Mouse (Mus musculus) MEL (cell line): Measurements from ENCODE around the gene Acad12. TPM values are rescaled to one million over a fixed set of nuclear protein-coding genes. Genes with fewer than 3 reads are reported as not detected.

Experiments used
- DNase-seq: peaks from one replicate; pipeline ENCODE4 v3.0.0; 2011; ENCODE audit warnings: low read depth, low spot score
- H3K27ac ChIP-seq: 2 replicates; pipeline ENCODE4 v1.5.1; 2012; ENCODE audit warnings: low read depth, mild to moderate bottlenecking, control low read depth, low read length, moderate library complexity; ENCODE audit not compliant: control insufficient read depth
- H3K27me3 ChIP-seq, 2 experiments: fragments of 150-350 bp in 1 of 2; sonication (generic) in 1 of 2; 2 replicates each; pipeline ENCODE4 v1.6.1; 2012; ENCODE audit warnings: low read length in 2 of 2, mild to moderate bottlenecking in 2 of 2, improper control_type of control experiment in 1 of 2, moderate library complexity in 1 of 2; ENCODE audit not compliant: insufficient read depth in 2 of 2, control insufficient read depth in 1 of 2
- H3K36me3 ChIP-seq, 2 experiments: 2 replicates each; pipeline ENCODE4 v1.6.1; 2012 to 2014; ENCODE audit warnings: low read length in 2 of 2, improper control_type of control experiment in 1 of 2, inconsistent platforms in 1 of 2, mild to moderate bottlenecking in 1 of 2; ENCODE audit not compliant: insufficient read depth in 2 of 2, control insufficient read depth in 1 of 2
- H3K4me1 ChIP-seq, 2 experiments: fragments of 150-350 bp in 1 of 2; sonication (generic) in 1 of 2; 2 replicates each; pipeline ENCODE4 v1.6.1; 2012; ENCODE audit warnings: low read length in 2 of 2, improper control_type of control experiment in 1 of 2, mild to moderate bottlenecking in 1 of 2; ENCODE audit not compliant: insufficient read depth in 2 of 2, control insufficient read depth in 1 of 2
- H3K4me3 ChIP-seq, 2 experiments: fragments of 150-350 bp in 1 of 2; sonication (generic) in 1 of 2; 2 replicates each; pipeline ENCODE4 v1.5.1; 2012; ENCODE audit warnings: low read depth in 2 of 2, low read length in 2 of 2, mild to moderate bottlenecking in 2 of 2, moderate library complexity in 2 of 2, control low read depth in 1 of 2, improper control_type of control experiment in 1 of 2; ENCODE audit not compliant: control insufficient read depth in 1 of 2, insufficient read depth in 1 of 2
- H3K79me2 ChIP-seq: 2 replicates; pipeline ENCODE4 v1.6.1; 2012; ENCODE audit warnings: mild to moderate bottlenecking, low read length, moderate library complexity; ENCODE audit not compliant: control insufficient read depth, poor library complexity, insufficient read depth
- H3K9ac ChIP-seq: 2 replicates; pipeline ENCODE4 v1.6.1; 2012; ENCODE audit warnings: low read depth, mild to moderate bottlenecking, control low read depth, low read length, moderate library complexity; ENCODE audit not compliant: control insufficient read depth, poor library complexity, severe bottlenecking
- H3K9me3 ChIP-seq: fragments of 150-350 bp; sonication (generic); replicated peaks from 2 replicates; pipeline ENCODE4 v1.6.1; 2012; ENCODE audit warnings: mild to moderate bottlenecking, low read length, improper control_type of control experiment, moderate library complexity; ENCODE audit not compliant: insufficient read depth
- BHLHE40 ChIP-seq: IDR thresholded peaks from 2 replicates; pipeline ENCODE4 v1.6.1; 2012; ENCODE audit warnings: low read depth, mild to moderate bottlenecking, inconsistent platforms, low read length, improper control_type of control experiment, borderline replicate concordance
- CHD2 ChIP-seq: IDR thresholded peaks from 2 replicates; pipeline ENCODE4 v1.6.1; 2011; ENCODE audit warnings: low read length, improper control_type of control experiment
- CTCF ChIP-seq, 3 experiments: IDR thresholded peaks in 2 of 3; conservative IDR thresholded peaks in 1 of 3; 2 replicates each; pipeline ENCODE4 v1.5.1; 2011 to 2012; ENCODE audit warnings: low read length in 3 of 3, low read depth in 2 of 3, mild to moderate bottlenecking in 2 of 3, improper control_type of control experiment in 1 of 3, inconsistent platforms in 1 of 3, mixed read lengths in 1 of 3, moderate library complexity in 1 of 3; ENCODE audit not compliant: control insufficient read depth in 1 of 3, insufficient read depth in 1 of 3, poor library complexity in 1 of 3, severe bottlenecking in 1 of 3
- E2F4 ChIP-seq: IDR thresholded peaks from 2 replicates; pipeline ENCODE4 v1.6.1; 2011; ENCODE audit warnings: low read depth, low read length, improper control_type of control experiment, borderline replicate concordance
- ELF1 ChIP-seq: IDR thresholded peaks from 2 replicates; pipeline ENCODE4 v1.6.1; 2014; ENCODE audit warnings: low read depth, mild to moderate bottlenecking, inconsistent platforms, low read length, improper control_type of control experiment, moderate library complexity
- GABPA ChIP-seq: IDR thresholded peaks from 2 replicates; pipeline ENCODE4 v1.6.1; 2012; ENCODE audit warnings: low read depth, mild to moderate bottlenecking, inconsistent platforms, low read length, improper control_type of control experiment, moderate library complexity
- GATA1 ChIP-seq: IDR thresholded peaks from 2 replicates; pipeline ENCODE4 v1.6.1; 2011; ENCODE audit warnings: low read depth, low read length, improper control_type of control experiment
- HCFC1 ChIP-seq: IDR thresholded peaks from 2 replicates; pipeline ENCODE4 v1.6.1; 2012; ENCODE audit warnings: low read depth, mild to moderate bottlenecking, inconsistent platforms, low read length, improper control_type of control experiment, moderate library complexity
- KAT2A ChIP-seq: conservative IDR thresholded peaks from 2 replicates; pipeline ENCODE4 v1.6.1; 2012; ENCODE audit warnings: low read depth, low read length, improper control_type of control experiment, inconsistent platforms
- MXI1 ChIP-seq: IDR thresholded peaks from 2 replicates; pipeline ENCODE4 v1.6.1; 2011; ENCODE audit warnings: mild to moderate bottlenecking, low read depth, low read length, improper control_type of control experiment
- MYC ChIP-seq: IDR thresholded peaks from 2 replicates; pipeline ENCODE4 v1.6.1; 2011; ENCODE audit warnings: low read depth, mild to moderate bottlenecking, low read length, improper control_type of control experiment, moderate library complexity
- NELFE ChIP-seq: IDR thresholded peaks from 2 replicates; pipeline ENCODE4 v1.6.1; 2011; ENCODE audit warnings: low read depth, low read length, improper control_type of control experiment
- POLR2AphosphoS5 ChIP-seq: IDR thresholded peaks from 2 replicates; pipeline ENCODE4 v1.6.1; 2012; ENCODE audit warnings: low read depth, borderline replicate concordance, mild to moderate bottlenecking, inconsistent platforms, low read length, moderate library complexity, mixed read lengths
- RCOR1 ChIP-seq: IDR thresholded peaks from 2 replicates; pipeline ENCODE4 v1.6.1; 2012; ENCODE audit warnings: low read depth, mild to moderate bottlenecking, inconsistent platforms, low read length, improper control_type of control experiment
- SIN3A ChIP-seq: IDR thresholded peaks from 2 replicates; pipeline ENCODE4 v1.6.1; 2012; ENCODE audit warnings: low read length, improper control_type of control experiment, inconsistent platforms
- TAL1 ChIP-seq: IDR thresholded peaks from 2 replicates; pipeline ENCODE4 v1.6.1; 2012; ENCODE audit warnings: mild to moderate bottlenecking, inconsistent platforms, low read length, moderate library complexity, mixed read lengths
- TCF12 ChIP-seq: IDR thresholded peaks from 2 replicates; pipeline ENCODE4 v1.6.1; 2014; ENCODE audit warnings: low read depth, mild to moderate bottlenecking, inconsistent platforms, low read length, improper control_type of control experiment, moderate library complexity
- UBTF ChIP-seq: IDR thresholded peaks from 2 replicates; pipeline ENCODE4 v1.6.1; 2012; ENCODE audit warnings: low read depth, mild to moderate bottlenecking, inconsistent platforms, low read length, improper control_type of control experiment, moderate library complexity, borderline replicate concordance; ENCODE audit not compliant: insufficient read depth
- USF1 ChIP-seq: IDR thresholded peaks from 2 replicates; pipeline ENCODE4 v1.6.1; 2014; ENCODE audit warnings: low read depth, mild to moderate bottlenecking, inconsistent platforms, low read length, improper control_type of control experiment, moderate library complexity
- ZC3H11A ChIP-seq: IDR thresholded peaks from 2 replicates; pipeline ENCODE4 v1.6.1; 2012; ENCODE audit warnings: low read depth, mild to moderate bottlenecking, inconsistent platforms, low read length, improper control_type of control experiment
- ZKSCAN1 ChIP-seq: IDR thresholded peaks from 2 replicates; pipeline ENCODE4 v1.6.1; 2012; ENCODE audit warnings: low read depth, mild to moderate bottlenecking, inconsistent platforms, low read length, improper control_type of control experiment, moderate library complexity
- ZMIZ1 ChIP-seq: IDR thresholded peaks from 2 replicates; pipeline ENCODE4 v1.6.1; 2012; ENCODE audit warnings: low read depth, mild to moderate bottlenecking, inconsistent platforms, low read length, improper control_type of control experiment, moderate library complexity
- ZNF384 ChIP-seq: IDR thresholded peaks from 2 replicates; pipeline ENCODE4 v1.6.1; 2012; ENCODE audit warnings: low read depth, mild to moderate bottlenecking, inconsistent platforms, low read length, improper control_type of control experiment
- polyA plus RNA-seq, 2 experiments: library from polyadenylated mRNA; stranded (reverse) in 1 of 2; unstranded in 1 of 2; fragments of >175 nt in 1 of 2; fragments of >200 nt in 1 of 2; gene quantifications; 2 replicates each; pipeline versions ENCODE4 v1.2.1 to v1.2.4; 2012; ENCODE audit warnings: low replicate concordance in 2 of 2, low read depth in 1 of 2; ENCODE audit not compliant: insufficient read length in 2 of 2, insufficient read depth in 1 of 2, missing spikeins in 1 of 2
- total RNA-seq: library from RNA; depleted of rRNA; stranded (reverse); fragments of 300-350 nt; gene quantifications from 2 replicates; pipeline ENCODE4 v1.2.3, GENCODE M21; 2012

Acad12 gene
- total and polyA plus RNA-seq, 3 experiments, result 2.6 to 6.4 TPM; not detected in 1

DNA sequence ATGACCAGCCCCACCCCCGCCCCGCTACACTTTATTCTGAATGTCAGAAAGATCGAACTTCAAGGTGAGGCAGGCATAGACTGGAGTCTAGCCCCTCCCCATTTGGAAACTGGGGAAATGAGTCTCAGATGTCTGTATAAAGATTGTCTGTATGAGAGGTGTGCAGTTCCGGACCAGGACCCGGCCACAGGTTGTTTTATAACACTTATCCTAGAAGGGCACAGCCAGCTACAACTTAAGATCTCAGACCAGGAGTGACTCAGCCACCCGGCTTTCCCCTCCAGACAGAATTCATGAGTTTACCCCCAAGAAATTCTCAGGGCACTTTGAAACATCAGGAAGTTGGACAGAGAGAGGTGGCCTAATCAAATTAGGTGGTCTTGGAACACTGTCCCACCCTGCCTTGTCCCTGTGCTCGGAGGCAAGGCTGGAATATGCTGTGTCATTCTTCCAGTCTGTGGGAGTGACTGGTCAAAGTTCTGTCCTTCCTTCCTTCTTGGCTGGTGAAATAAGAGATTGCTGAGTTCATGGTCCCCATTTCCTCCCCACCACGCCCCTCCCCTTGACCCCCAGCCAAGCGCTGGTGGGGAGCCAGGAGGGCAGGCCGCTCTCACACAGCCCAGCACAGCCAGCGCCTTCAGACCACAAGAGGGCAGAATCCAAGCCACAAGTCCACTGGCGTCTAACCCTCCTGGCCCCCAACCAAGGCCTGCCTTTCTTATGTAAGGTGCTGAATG lies 34.8 kb downstream of the Acad12 start (continued):
- TF ChIP-seq MYC (no peak), SIN3A (0 out of 2 replicates have a peak, but pooled peaks have one; percentile 42), NELFE (peak; percentile 47; the same call in 1 of the 2 replicates), CTCF (IDR thresholded peaks at IDR 0.05 in 2 of 3, conservative IDR thresholded peaks at IDR 0.05 in 1 of 3; ENCODE audit: control insufficient read depth in 1 of 3, insufficient read depth in 1 of 3, low read depth in 2 of 3, low read length in 3 of 3, poor library complexity in 1 of 3, severe bottlenecking in 1 of 3) (peak in 2 of 3 experiments; percentile 68; a peak in 4 of 6 replicates)
- TF ChIP-seq, all 39 proteins: peak for 12

DNA sequence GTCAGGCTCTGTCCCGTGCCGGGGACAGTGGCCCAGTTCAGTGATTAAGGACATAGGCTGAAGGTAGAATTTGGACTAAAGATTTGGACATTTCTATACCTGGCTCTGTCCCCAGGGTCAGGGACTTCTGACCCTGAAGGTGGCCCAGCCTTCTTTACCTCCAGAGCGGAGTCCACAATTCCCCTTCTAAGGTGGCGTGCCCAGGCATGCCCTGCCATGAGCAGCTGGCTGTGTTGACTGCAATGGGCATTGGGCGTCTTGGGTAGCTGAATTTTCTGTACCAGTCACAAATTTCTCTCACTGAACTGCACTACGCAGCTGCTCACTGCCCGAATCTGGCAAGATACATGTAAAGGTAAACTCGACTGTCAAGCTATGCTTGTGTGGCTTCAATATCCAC lies 36.8 kb downstream of the Acad12 start:
- Histone ChIP-seq H3K9ac (no peak overlapping the region), H3K4me1 (peaks cover 19 to 20% of the 10 kb centered on the region in 2 experiments), H3K4me3 (no peak overlapping the region)

DNA sequence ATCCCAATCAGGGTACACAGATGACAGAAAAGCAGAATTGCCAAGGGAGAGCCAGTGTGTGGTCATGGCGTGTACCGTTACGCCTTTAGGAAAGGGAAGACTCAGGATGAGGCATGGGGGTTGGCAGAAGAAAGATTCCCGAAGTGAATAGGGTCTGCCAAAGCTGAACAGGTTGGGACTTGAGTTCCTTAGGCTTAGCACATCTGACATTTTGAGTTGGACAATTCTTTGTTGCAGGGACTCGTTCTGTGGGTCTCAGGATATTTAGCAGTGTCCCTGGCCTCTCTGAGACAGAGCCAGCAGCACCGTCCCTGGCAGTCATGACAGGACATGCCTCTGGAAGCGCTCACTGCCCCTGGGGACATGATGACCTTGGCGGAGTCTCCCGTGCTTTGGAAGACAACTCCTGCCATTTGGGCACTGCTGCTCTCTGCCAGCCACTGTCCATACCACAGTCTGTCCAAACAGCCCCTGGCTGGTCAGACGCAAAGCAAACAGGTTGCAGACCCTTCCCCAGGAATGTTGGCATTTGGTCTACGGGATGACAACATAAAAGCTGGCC lies 41.7 kb downstream of the Acad12 start:
- no peaks in the 10 kb centered on the region; a peak in 2 of 4 replicates for H3K36me3 ChIP-seq

More for the DNA sequence above, 36.8 kb downstream of the Acad12 start:
- H3K79me2 ChIP-seq, result peaks cover 4% of the 10 kb centered on the region; the same call in 1 of the 2 replicates
- peaks cover 0 to 23% of the 10 kb centered on the region in 2 experiments for H3K36me3 ChIP-seq
- H3K27me3 ChIP-seq, result no peaks in the 10 kb centered on the region
- no peak for TF ChIP-seq ZC3H11A
- TF ChIP-seq GATA1, result no peak
- TF ChIP-seq HCFC1, result no peak
- TF ChIP-seq E2F4, result no peak
- no peak for TF ChIP-seq CTCF (IDR thresholded peaks at IDR 0.05 in 2 of 3, conservative IDR thresholded peaks at IDR 0.05 in 1 of 3; ENCODE audit: control insufficient read depth in 1 of 3, insufficient read depth in 1 of 3, low read depth in 2 of 3, low read length in 3 of 3, poor library complexity in 1 of 3, severe bottlenecking in 1 of 3)
- TF ChIP-seq CHD2, result no peak
- no peak for TF ChIP-seq RCOR1
- no peak for TF ChIP-seq TCF12
- no peak for TF ChIP-seq NELFE
- no peak for TF ChIP-seq POLR2AphosphoS5
- no peak for TF ChIP-seq ZKSCAN1
- TF ChIP-seq TAL1, result no peak
- no peak for TF ChIP-seq ZMIZ1
- no peak for TF ChIP-seq BHLHE40
- TF ChIP-seq USF1, result no peak
- TF ChIP-seq ZNF384, result no peak
- TF ChIP-seq KAT2A, result no peak
- no peak for TF ChIP-seq ELF1
- TF ChIP-seq MXI1, result no peak
- no peak overlapping the region for H3K27ac ChIP-seq
- H3K9me3 ChIP-seq, result no peaks in the 10 kb centered on the region
- no peak for DNase-seq

More for the DNA sequence above, 41.7 kb downstream of the Acad12 start:
- H3K4me3 ChIP-seq, result no peak overlapping the region
- no peaks in the 10 kb centered on the region for H3K79me2 ChIP-seq
- TF ChIP-seq GATA1, result no peak
- no peak for TF ChIP-seq MXI1
- no peak for TF ChIP-seq GABPA
- TF ChIP-seq ZC3H11A, result no peak
- no peak for TF ChIP-seq E2F4
- TF ChIP-seq ZNF384, result no peak
- no peak for TF ChIP-seq UBTF
- no peak for TF ChIP-seq ZMIZ1
- TF ChIP-seq, all 39 proteins: peak for 0
- Histone ChIP-seq H3K4me1 (no peaks in the 10 kb centered on the region), H3K9me3 (no peaks in the 10 kb centered on the region), H3K27me3 (no peaks in the 10 kb centered on the region), H3K27ac (no peak overlapping the region), H3K9ac (no peak overlapping the region)
- DNase-seq, result no peak
